Mouse (Mus musculus) neural tube, embryonic 12.5 days (tissue): ENCODE measurements around the gene Lrrc36. TPM values are rescaled to one million over a fixed set of nuclear protein-coding genes. Genes with fewer than 3 reads are reported as not detected.
A peak's percentile ranks its signal among the peaks of the same experiment; 100 is the strongest.

Source experiments
- ATAC-seq: fragments of 200-750 bp; cut with Nextera tagmentation; 2 replicates; pipeline ENCODE4 v1.8.0; 2017; ENCODE audit warnings: low read depth, mild to moderate bottlenecking, moderate TSS enrichment, moderate library complexity; ENCODE audit not compliant: low FRiP score
- H3K27ac ChIP-seq: fragments of 300-500 bp; sonication (generic); 2 replicates; pipeline ENCODE4 v1.5.1; 2016
- H3K27me3 ChIP-seq: fragments of 300-500 bp; sonication (generic); replicated peaks from 2 replicates; pipeline ENCODE4 v1.6.1; 2016; ENCODE audit warnings: mild to moderate bottlenecking
- H3K36me3 ChIP-seq: fragments of 300-500 bp; sonication (generic); 2 replicates; pipeline ENCODE4 v1.6.1; 2016; ENCODE audit warnings: mild to moderate bottlenecking
- H3K4me1 ChIP-seq: fragments of 300-500 bp; sonication (generic); 2 replicates; pipeline ENCODE4 v1.6.1; 2016
- H3K4me2 ChIP-seq: fragments of 300-500 bp; sonication (generic); replicated peaks from 2 replicates; pipeline ENCODE4 v1.6.1; 2016; ENCODE audit warnings: mild to moderate bottlenecking
- H3K4me3 ChIP-seq: fragments of 300-500 bp; sonication (generic); 2 replicates; pipeline ENCODE4 v1.5.1; 2016
- H3K9ac ChIP-seq: fragments of 300-500 bp; sonication (generic); 2 replicates; pipeline ENCODE4 v1.6.1; 2016; ENCODE audit warnings: mild to moderate bottlenecking
- H3K9me3 ChIP-seq: fragments of 300-500 bp; sonication (generic); 2 replicates; pipeline ENCODE4 v1.6.1; 2016; ENCODE audit warnings: mild to moderate bottlenecking
- WGBS: fragments of 180-500 bp; shearing (Covaris S2); methylation state at CpG from one replicate; pipeline ENCODE4 v1.1.7; 2016; 5-methylcytosine and 5-hydroxymethylcytosine counted together
- polyA plus RNA-seq: library from polyadenylated mRNA; unstranded; fragments of >200 nt; fragmentation: Nextera tagmentation; extraction: Ambion mirVana; gene quantifications from 2 replicates; pipeline ENCODE4 v1.2.1, GENCODE M21; 2016

Lrrc36 gene
- polyA plus RNA-seq, 1 experiment from 2014 or later: 1.6 TPM

DNA sequence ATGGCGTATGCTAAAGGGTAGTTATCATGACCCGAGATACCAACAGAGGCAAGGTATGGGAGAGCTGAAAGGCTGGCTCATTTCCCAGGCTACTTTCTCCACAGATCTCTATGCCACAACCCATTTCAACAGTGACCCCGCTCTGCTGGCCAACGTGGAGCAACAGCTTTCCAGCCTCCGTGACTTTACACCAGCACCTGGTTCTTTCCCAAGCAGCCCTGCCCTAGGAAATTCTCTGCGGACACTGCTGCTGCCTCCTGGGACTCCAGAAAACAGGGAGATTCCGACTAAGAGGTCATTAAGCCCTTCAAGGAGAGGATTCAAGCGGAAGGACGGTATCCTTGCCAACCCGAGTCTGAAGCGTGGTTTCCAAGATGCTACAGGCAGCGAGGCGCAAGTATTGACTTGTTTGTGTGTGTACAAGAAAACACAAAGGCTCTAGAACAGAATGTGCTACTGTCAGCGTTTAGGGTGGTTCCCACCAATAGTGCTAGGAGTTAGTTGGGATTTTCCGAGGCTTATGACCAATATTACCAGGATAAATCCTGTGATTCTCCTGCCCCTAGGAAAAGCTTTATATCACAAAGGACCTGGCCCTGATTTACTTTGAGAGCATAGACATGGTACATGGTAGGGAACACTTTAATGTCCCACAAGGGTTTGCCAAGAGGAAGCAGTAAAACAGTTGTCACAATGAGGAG, 38.7 kb downstream of the Lrrc36 start:
- Histone ChIP-seq H3K36me3 (no peaks in the 10 kb centered on the region), H3K4me2 (no peak overlapping the region; the same call in 1 of the 2 replicates), H3K9ac (no peak overlapping the region), H3K27ac (no peak overlapping the region), H3K27me3 (no peaks in the 10 kb centered on the region), H3K4me3 (no peak overlapping the region), H3K9me3 (no peaks in the 10 kb centered on the region), H3K4me1 (peaks cover 7% of the 10 kb centered on the region; the same call in 1 of the 2 replicates)
- ATAC-seq: no peak
- 51% methylated on average over 15 of the region's 15 CpGs for WGBS

- Histone ChIP-seq H3K27me3 (no peaks in the 10 kb centered on the region), H3K27ac (no peak overlapping the region)
These were observed 39.9 kb downstream of the Lrrc36 start for GRCm38 (mm10) chr8:105453296-105453695.

GRCm38 (mm10) chr8:105454088-105454487, 40.7 kb downstream of the Lrrc36 start:
- peaks cover 10% of the 10 kb centered on the region for H3K4me1 ChIP-seq
- no peak overlapping the region for H3K27ac ChIP-seq
- H3K27me3 ChIP-seq: no peaks in the 10 kb centered on the region
- no peak overlapping the region for H3K4me2 ChIP-seq
- WGBS: 60% methylated on average over 5 of the region's 5 CpGs
- H3K4me3 ChIP-seq: no peak overlapping the region
- H3K36me3 ChIP-seq: no peaks in the 10 kb centered on the region
- no peak overlapping the region for H3K9ac ChIP-seq
- H3K9me3 ChIP-seq: no peaks in the 10 kb centered on the region
- no peak for ATAC-seq

More at GRCm38 (mm10) chr8:105453296-105453695, 39.9 kb downstream of the Lrrc36 start:
- no peak for ATAC-seq
- WGBS: 78% methylated on average over 5 of the region's 5 CpGs
- no peak overlapping the region for H3K9ac ChIP-seq
- no peak overlapping the region for H3K4me3 ChIP-seq
- H3K4me2 ChIP-seq: no peak overlapping the region
- peaks cover 9% of the 10 kb centered on the region for H3K4me1 ChIP-seq
- H3K36me3 ChIP-seq: no peaks in the 10 kb centered on the region
- no peaks in the 10 kb centered on the region for H3K9me3 ChIP-seq

GRCm38 (mm10) chr8:105455218-105455617, 41.8 kb downstream of the Lrrc36 start:
- H3K4me3 ChIP-seq: no peak overlapping the region
- H3K27me3 ChIP-seq: no peaks in the 10 kb centered on the region
- no peak overlapping the region for H3K9ac ChIP-seq
- peaks cover 12% of the 10 kb centered on the region for H3K4me1 ChIP-seq
- WGBS: 70% methylated on average over 10 of the region's 10 CpGs
- H3K36me3 ChIP-seq: no peaks in the 10 kb centered on the region
- ATAC-seq: no peak
- no peak overlapping the region for H3K27ac ChIP-seq
- no peak overlapping the region for H3K4me2 ChIP-seq
- no peaks in the 10 kb centered on the region for H3K9me3 ChIP-seq

- H3K4me1 ChIP-seq: peaks cover 24% of the 10 kb centered on the region
- no peaks in the 10 kb centered on the region for H3K9me3 ChIP-seq
- H3K9ac ChIP-seq: no peak overlapping the region
- WGBS: 60% methylated on average over 13 of the region's 13 CpGs
- no peaks in the 10 kb centered on the region for H3K27me3 ChIP-seq
- no peak for ATAC-seq
- no peak overlapping the region for H3K27ac ChIP-seq
- H3K4me3 ChIP-seq: no peak overlapping the region
- H3K36me3 ChIP-seq: peaks cover 4% of the 10 kb centered on the region
- no peak overlapping the region for H3K4me2 ChIP-seq
These were observed 47.9 kb downstream of the Lrrc36 start for GRCm38 (mm10) chr8:105461085-105461803.

- H3K4me2 ChIP-seq: no peak overlapping the region
- no peaks in the 10 kb centered on the region for H3K27me3 ChIP-seq
- H3K36me3 ChIP-seq: peaks cover 26% of the 10 kb centered on the region
- WGBS: 73% methylated on average over 7 of the region's 7 CpGs
- no peak overlapping the region for H3K27ac ChIP-seq
- no peak overlapping the region for H3K9ac ChIP-seq
- no peaks in the 10 kb centered on the region for H3K9me3 ChIP-seq
- no peak overlapping the region for H3K4me3 ChIP-seq
- no peak for ATAC-seq
- H3K4me1 ChIP-seq: peaks cover 32% of the 10 kb centered on the region
These were observed 51.2 kb downstream of the Lrrc36 start for GRCm38 (mm10) chr8:105464595-105464994.

DNA sequence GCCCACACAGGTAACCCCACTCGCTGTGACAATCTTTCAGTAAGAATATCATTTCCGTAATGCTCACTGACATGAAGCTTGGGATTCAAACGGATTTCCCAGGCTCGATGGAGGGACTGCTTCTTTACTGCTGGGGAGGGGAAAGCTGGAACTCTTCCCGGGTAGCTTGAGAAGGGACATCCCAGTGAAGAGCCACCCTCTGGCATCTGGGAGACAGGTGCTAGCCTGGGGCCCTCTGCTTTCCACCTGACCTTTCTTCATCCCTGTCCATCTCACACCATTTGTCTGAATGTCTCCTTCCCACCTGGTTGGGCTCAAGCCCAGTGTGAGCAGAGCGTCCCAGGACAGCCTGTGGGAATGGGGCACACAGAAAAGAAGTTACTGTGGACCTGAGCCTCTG, 52.9 kb downstream of the Lrrc36 start:
- Histone ChIP-seq H3K4me1 (peaks cover 49% of the 10 kb centered on the region), H3K4me3 (no peak overlapping the region), H3K36me3 (peaks cover 26% of the 10 kb centered on the region), H3K9ac (no peak overlapping the region), H3K27me3 (no peaks in the 10 kb centered on the region), H3K4me2 (no peak overlapping the region), H3K27ac (no peak overlapping the region), H3K9me3 (no peaks in the 10 kb centered on the region)
- no peak for ATAC-seq
- 83% methylated on average over 6 of the region's 6 CpGs for WGBS

DNA sequence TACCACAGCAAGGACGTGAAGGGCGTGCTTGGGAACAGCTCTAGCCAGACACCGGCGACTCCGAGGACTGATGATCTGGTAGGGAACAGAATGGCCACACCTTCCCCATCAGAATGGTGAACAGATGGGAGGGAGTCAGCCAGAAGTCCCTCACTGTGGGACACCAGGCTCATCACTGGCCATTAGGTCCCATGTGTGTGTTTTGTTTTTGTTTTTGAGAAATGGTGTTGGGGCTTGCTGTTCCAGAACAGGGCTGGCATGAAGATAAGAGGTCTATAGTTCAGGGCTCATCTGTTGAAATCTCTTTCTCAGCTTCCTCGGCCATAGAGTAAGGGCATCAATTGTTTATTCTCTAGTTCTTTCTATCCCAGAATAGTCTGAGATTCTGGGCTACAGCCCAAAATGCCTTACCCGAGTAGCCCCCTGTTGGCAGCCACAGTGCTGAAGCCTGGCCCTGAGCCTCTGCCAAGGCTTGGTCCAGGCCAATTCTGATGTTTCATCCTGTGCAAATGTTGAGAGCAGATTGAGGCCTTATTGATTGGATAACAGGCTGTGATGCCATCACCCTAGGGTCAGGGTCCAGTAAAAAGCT, 53.4 kb downstream of the Lrrc36 start:
- Histone ChIP-seq H3K4me3 (no peak overlapping the region), H3K9me3 (no peaks in the 10 kb centered on the region), H3K36me3 (peaks cover 26% of the 10 kb centered on the region), H3K4me2 (no peak overlapping the region), H3K4me1 (peaks cover 53% of the 10 kb centered on the region), H3K27ac (no peak overlapping the region), H3K9ac (no peak overlapping the region), H3K27me3 (no peaks in the 10 kb centered on the region)
- WGBS: 76% methylated on average over 7 of the region's 7 CpGs
- no peak for ATAC-seq

GRCm38 (mm10) chr8:105467396-105467985, 54.1 kb downstream of the Lrrc36 start:
- 96% methylated on average over 10 of the region's 10 CpGs for WGBS
- no peaks in the 10 kb centered on the region for H3K9me3 ChIP-seq
- no peak for ATAC-seq
- peaks cover 26% of the 10 kb centered on the region for H3K36me3 ChIP-seq
- no peaks in the 10 kb centered on the region for H3K27me3 ChIP-seq
- H3K4me3 ChIP-seq: no peak overlapping the region
- H3K4me2 ChIP-seq: no peak overlapping the region
- no peak overlapping the region for H3K27ac ChIP-seq
- H3K4me1 ChIP-seq: peaks cover 60% of the 10 kb centered on the region
- H3K9ac ChIP-seq: no peak overlapping the region

GRCm38 (mm10) chr8:105468002-105468720, 54.8 kb downstream of the Lrrc36 start:
- Histone ChIP-seq H3K4me1 (peaks cover 67% of the 10 kb centered on the region), H3K27me3 (peaks cover under 1% of the 10 kb centered on the region; the same call in 1 of the 2 replicates), H3K27ac (no peak overlapping the region), H3K36me3 (peaks cover 26% of the 10 kb centered on the region), H3K9ac (no peak overlapping the region), H3K4me3 (no peak overlapping the region), H3K4me2 (peak overlapping the region; percentile 14; the same call in 1 of the 2 replicates), H3K9me3 (no peaks in the 10 kb centered on the region)
- no peak for ATAC-seq
- 92% methylated on average over 27 of the region's 27 CpGs for WGBS

DNA sequence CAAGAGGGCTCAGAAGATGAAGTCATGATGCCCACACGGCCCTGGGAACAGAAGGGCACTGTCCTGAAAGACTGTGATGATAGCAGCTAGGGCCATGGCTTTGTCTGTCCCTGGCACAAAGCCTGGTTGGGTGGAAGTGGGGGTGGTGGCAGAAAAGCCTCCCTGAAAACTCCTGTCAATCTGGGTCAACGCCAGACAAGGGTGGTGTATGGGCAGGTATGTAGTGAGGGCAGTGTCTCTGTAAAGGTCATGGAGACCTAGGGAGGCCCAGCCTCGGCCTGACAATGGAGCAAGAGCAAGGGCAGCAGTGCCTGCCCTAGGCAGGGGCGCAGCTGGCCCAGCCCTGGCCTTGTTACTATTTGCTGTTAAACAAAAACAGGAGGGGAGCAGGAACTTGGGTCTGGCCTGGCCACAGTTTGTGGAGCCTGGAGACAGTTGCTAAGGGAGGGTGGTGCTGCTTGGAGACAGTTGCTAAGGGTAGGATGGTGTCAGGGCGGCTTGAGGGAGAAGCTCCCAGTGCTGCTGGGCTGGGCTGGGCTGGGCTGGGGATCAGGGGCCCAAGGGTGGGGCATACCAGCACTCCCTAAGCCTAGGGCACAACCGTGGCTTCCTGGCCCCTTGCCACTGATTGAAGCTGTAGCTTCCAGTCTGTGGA, 55.8 kb downstream of the Lrrc36 start:
- peaks cover 68% of the 10 kb centered on the region for H3K4me1 ChIP-seq
- no peaks in the 10 kb centered on the region for H3K9me3 ChIP-seq
- H3K4me3 ChIP-seq: peak overlapping the region; percentile 46
- peaks cover 26% of the 10 kb centered on the region for H3K36me3 ChIP-seq
- WGBS: 19% methylated on average over 6 of the region's 6 CpGs
- H3K27ac ChIP-seq: peak overlapping the region; percentile 72
- peak overlapping the region; percentile 54 for H3K9ac ChIP-seq
- peak overlapping the region; percentile 69 for H3K4me2 ChIP-seq
- ATAC-seq: peak; percentile 53
- H3K27me3 ChIP-seq: peaks cover 6% of the 10 kb centered on the region; the same call in 1 of the 2 replicates
